Mouse (Mus musculus) left cerebral cortex, postnatal 10 days (tissue): ENCODE measurements around the gene Nefh. TPM values are rescaled to one million over a fixed set of nuclear protein-coding genes. Genes with fewer than 3 reads are reported as not detected.
A peak's percentile ranks its signal among the peaks of the same experiment; 100 is the strongest.

Source experiments
- DNase-seq, 2 experiments: peaks; one replicate each; pipeline ENCODE4 v3.0.0; 2021 to 2022; ENCODE audit warnings: low spot score in 2 of 2, mixed read lengths in 1 of 2; ENCODE audit errors: extremely low spot score in 1 of 2
- intact Hi-C: fragments of 180-260 bp; cut with DNase I; formaldehyde crosslinking; loops from one replicate; pipeline ENCODE4 v1.15.1; 2025
- total RNA-seq, 2 experiments: library from RNA; stranded (reverse); gene quantifications; 2 replicates each; pipeline ENCODE4 v1.2.3; 2021

Gene Nefh
- total RNA-seq, 2 experiments from 2014 or later, result 24.5 to 24.6 TPM

DNA sequence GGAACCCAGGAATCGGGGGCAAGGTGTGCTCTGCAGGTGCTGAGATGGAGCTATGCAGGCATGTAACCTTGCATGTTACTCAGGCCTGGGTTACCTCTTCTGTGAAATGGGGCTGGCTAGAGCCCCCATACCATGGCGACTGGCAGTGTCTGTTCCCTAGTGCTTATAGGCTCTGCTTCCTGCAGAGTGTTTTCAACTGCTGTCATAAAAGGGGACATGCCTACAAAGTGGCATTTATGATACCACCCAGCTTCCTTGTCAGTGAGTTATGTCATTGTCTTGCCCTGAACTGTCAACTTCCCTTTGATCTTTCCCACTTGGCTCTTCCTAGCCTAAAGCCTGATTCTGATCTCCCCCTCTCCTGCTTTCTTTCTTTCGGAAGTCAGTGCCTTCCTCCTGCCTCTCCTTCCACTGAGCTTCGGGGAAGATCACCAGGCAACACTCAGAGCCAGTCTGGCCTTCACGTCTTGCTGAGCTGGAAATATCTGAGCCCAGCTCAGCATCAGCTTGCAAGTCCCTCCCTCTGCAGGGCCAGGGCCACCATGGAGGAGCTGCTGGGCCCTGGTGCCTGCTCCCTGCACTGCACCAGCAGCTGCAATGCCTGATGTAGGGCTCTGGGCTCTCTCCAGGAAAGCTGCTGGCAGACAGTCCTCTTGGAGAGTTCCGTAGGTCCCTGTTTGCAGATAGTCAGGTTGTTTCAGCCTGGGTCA, 15.4 kb upstream of the Nefh start:
- no peak for DNase-seq
- intact Hi-C loops, result no loop called here

- intact Hi-C loops, result no loop called here
- no peak for DNase-seq
Measured at GRCm38 (mm10) chr11:4953918-4954317, 6.1 kb upstream of the Nefh start.

GRCm38 (mm10) chr11:4953401-4953800, 5.5 kb upstream of the Nefh start:
- DNase-seq, result no peak
- intact Hi-C loops, result no loop called here

- intact Hi-C loops, result no loop called here
- peak in 1 of 2 experiments; percentile 61 for DNase-seq
Measured at GRCm38 (mm10) chr11:4949256-4950044, 1.6 kb upstream of the Nefh start.

- intact Hi-C loops, result no loop called here
- DNase-seq, result no peak
Measured at GRCm38 (mm10) chr11:4948792-4949191, 928 bp upstream of the Nefh start.

DNA sequence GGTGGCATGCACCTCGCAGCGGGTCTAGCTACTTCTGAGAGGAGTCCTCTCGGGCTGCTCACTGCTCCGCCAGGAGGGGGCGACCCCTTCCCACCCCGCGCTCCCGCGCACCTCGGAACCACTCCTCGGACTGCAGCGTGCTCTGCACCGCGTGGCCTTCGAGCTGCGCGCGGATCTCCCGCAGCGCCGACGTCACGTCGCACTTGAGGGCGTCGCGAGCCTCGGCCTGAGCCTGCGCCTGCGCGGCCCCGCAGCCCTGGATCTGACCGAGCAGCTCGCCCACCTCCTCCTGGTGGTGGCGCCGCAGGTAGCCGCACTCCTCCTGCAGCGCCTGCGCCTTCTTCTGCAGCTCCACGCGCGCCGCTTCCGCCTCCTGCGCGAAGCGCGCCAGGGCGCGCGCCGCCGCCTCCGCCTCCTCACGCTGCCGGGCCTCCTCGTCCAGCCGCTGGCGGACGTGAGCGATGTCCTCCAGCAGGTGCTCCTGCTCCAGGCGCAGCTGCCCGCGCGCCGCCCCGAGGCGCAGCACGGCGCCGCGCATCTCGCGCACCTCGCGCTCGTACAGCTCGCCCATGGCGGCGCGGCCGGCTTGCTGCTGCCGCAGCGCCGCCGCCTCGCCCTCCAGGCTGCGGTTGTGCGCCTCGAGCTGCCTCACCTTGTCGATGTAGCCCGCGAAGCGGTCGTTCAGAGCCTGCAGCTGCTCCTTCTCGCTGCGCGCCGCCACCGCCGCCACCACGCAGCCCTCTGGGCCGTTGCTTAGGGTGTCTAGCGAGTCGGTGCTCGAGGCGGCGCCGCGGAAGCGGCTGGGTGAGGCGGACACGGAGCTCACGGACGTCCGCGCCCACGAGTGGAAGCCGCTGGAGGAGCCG, 684 bp downstream of the Nefh start:
- DNase-seq, result peak; percentile 84 to 87
- intact Hi-C loops, result no loop called here

DNA sequence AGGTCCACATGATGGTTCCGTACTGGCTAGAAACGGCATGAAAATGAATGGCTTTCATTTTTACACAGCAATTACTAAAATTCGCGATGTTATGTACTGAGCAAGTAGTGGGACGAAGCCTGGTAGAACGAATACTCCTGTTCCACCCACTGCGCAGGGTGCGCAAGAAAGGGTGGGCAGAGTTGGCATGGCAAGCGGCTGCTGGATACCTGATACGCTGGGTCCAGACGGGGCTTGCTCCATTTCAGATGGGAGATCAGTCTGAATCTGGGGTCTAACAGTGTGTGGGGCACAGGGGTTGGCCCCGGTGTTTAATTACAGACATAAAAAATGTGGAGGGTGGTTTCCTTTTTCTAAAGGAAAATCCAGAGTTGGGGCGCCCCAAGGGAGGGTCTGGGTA, 1.3 kb downstream of the Nefh start:
- intact Hi-C loops, result no loop called here
- no peak for DNase-seq

DNA sequence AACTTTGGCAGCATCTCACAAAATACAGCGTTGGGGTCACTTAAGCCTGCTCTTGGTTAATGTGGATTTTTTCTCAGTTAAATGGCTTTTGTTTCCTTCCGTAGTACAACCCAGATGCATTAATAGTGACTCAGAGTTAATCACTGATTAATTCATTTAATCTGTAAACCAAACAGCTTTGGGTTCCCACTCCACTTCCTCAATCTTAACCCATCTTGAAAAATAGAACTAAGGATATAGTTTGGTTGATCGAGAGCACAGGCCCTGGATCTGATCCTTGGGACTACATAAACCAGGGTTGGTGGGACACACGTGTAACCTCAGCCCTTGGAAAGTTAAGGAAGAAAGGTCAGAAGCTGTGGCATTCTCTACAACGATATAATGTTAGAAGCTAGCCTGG, 11.6 kb downstream of the Nefh start:
- DNase-seq, result no peak
- intact Hi-C loops, result no loop called here

- intact Hi-C loops, result no loop called here
- no peak for DNase-seq
Measured at GRCm38 (mm10) chr11:4931009-4931601, 16.8 kb downstream of the Nefh start.

DNA sequence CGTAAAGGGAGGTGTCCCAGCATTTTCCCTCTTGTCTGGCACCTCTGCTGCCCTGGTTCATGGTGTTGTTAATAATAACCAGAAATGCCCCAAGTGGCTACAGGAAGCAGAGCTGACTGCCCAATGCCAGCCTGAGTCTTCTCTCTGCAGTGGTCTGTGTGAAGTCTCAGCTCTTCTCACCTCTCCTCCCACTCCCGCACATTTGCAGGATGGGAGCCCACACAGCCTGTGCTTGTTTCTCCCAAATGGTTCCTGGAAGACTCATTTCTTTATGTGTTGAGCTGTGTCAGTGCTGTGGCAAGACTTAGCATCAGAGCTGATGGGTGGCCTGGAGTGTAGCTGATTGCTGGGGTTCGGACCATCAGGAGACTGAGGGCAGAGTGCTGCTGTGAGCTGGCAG, 20.6 kb downstream of the Nefh start:
- no peak for DNase-seq
- intact Hi-C loops, result loop anchor here (10.0 kb wide), 1 partner anchor 138 kb away; the partner anchor contains the start of gene Gas2l1

- intact Hi-C loops, result loop anchor here (10.0 kb wide), 1 partner anchor 143 kb away; the partner anchor contains the start of gene Gas2l1
- no peak for DNase-seq
Measured at GRCm38 (mm10) chr11:4921751-4922150, 26.1 kb downstream of the Nefh start.

GRCm38 (mm10) chr11:4921281-4921680, 26.6 kb downstream of the Nefh start:
- intact Hi-C loops, result loop anchor here (10.0 kb wide), 1 partner anchor 144 kb away; the partner anchor contains the start of gene Gas2l1
- DNase-seq, result no peak

DNA sequence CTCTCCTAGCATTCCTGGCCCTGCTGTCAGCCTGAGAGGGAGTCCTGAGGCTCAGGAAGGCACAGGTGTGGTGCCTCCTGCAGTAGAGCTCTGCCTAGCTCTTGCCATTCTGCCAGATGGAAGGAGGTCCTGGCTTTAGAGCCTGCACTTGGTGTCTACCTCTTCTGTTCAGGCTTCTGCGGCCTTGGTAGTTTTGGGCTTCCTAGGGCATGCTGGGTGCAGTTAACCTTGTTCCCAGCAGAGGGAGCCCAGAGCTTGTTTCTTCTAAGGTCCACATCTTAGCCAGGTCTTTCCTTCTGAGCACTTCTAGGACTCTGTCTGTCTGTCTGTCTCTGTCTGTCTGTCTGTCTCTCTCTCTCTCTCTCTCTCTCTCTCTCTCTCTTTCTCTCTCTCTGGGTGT, 31.8 kb downstream of the Nefh start:
- intact Hi-C loops, result loop anchor here (5.0 kb wide), 1 partner anchor 61 kb away; no protein-coding TSS in a partner anchor

DNA sequence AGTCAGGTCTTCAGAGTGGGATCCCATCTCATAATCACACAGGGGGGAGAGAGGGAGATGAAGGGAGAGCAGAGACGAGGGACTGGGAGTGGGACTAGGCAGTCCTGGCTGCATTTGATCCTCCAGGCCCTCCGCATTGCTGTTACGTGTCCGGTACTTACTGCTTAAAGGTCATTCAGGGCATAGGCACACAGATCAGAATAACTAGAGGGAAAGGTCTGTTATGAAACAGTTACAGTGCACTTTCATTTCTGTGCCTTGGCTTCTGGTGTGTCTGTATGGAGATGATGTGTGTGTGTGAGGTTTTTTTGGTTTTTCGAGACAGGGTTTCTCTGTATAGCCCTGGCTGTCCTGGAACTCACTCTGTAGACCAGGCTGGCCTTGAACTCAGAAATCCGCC, 41.6 kb downstream of the Nefh start:
- DNase-seq, result no peak
- intact Hi-C loops, result no loop called here

More for the DNA sequence above, 31.8 kb downstream of the Nefh start:
- DNase-seq, result peak; percentile 45 to 47

- DNase-seq, result no peak
- intact Hi-C loops, result no loop called here
Measured at GRCm38 (mm10) chr11:4901956-4902355, 45.9 kb downstream of the Nefh start.

DNA sequence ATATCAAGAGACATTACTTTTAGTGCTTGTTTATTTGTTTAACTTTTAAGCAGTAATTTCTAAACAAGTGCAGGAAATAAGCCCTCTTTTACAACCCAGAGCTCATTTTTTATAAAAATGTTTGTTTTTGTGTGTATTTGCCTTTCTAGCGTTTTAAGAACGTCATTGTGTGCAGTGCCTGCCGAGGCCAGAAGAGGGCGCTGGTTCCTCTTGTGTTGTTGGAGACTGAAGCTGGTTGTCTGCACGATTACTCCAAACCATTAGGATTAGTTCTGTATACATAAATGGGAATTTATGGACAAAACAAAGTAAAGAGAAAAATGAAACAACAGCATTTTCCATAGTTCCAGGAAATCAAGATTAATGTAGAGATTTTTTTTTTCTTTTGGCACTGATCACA, 47.4 kb downstream of the Nefh start:
- intact Hi-C loops, result no loop called here
- DNase-seq, result no peak

GRCm38 (mm10) chr11:4894848-4895816, 52.7 kb downstream of the Nefh start, which contains the start of gene Thoc5:
Gene Thoc5, plus strand, starts transcription at chr11:4895320.
- intact Hi-C loops, result no loop called here
- peak; percentile 86 for DNase-seq
